Mouse (Mus musculus): ENCODE results near the gene Prdm16. TPM values are rescaled to one million over a fixed set of nuclear protein-coding genes. Genes with fewer than 3 reads are reported as not detected.

Prdm16 gene
- total and polyA plus RNA-seq, 3 experiments = not detected

- no peaks in the 10 kb centered on the region for H3K27me3 ChIP-seq (replicated peaks)
- no peak overlapping the region for H3K9ac ChIP-seq (ENCODE audit: insufficient read depth, low read depth)
- in situ Hi-C loops (cut with MboI; ENCODE audit: low pct_ligation_motif_present, low pct_unique_long_range_greater_than_20kb, low sequenced_read_pairs) = no loop called here
- dilution Hi-C loops (cut with MboI; ENCODE audit: extremely low pct_ligation_motif_present, extremely low pct_unique_long_range_greater_than_20kb, low sequenced_read_pairs) = no loop called here
- no peak overlapping the region for H3K27ac ChIP-seq (ENCODE audit: insufficient read depth, low read depth)
- H3K4me2 ChIP-seq (ENCODE audit: insufficient read depth, low read depth, poor library complexity, severe bottlenecking) = no peak overlapping the region
- H3K9me3 ChIP-seq (replicated peaks; ENCODE audit: low read length) = peaks cover 93% of the 10 kb centered on the region
- H3K4me1 ChIP-seq (ENCODE audit: control insufficient read depth in 1 of 2, insufficient read depth in 2 of 2) = no peaks in the 10 kb centered on the region
- no peak for TF ChIP-seq USF2 (conservative IDR thresholded peaks at IDR 0.05; ENCODE audit: low read depth, low read length)
- no peak for TF ChIP-seq TCF12 (IDR thresholded peaks at IDR 0.05; ENCODE audit: low read depth, low read length)
- no peak for TF ChIP-seq ETS1 (conservative IDR thresholded peaks at IDR 0.05; ENCODE audit: low read depth, low read length)
- TF ChIP-seq CHD1 (IDR thresholded peaks at IDR 0.05; ENCODE audit: low read depth, low read length) = no peak
- no peak for TF ChIP-seq CHD2 (IDR thresholded peaks at IDR 0.05; ENCODE audit: low read length)
- TF ChIP-seq NRF1 (IDR thresholded peaks at IDR 0.05; ENCODE audit: low read depth, low read length) = no peak
- no peak for TF ChIP-seq NELFE (IDR thresholded peaks at IDR 0.05; ENCODE audit: low read depth, low read length)
- TF ChIP-seq ZNF384 (IDR thresholded peaks at IDR 0.05; ENCODE audit: low read depth, low read length) = no peak
- TF ChIP-seq GABPA (IDR thresholded peaks at IDR 0.05; ENCODE audit: insufficient replicate concordance, low read depth, low read length) = no peak
- no peak for TF ChIP-seq TBP (conservative IDR thresholded peaks at IDR 0.05; ENCODE audit: low read depth, low read length)
- TF ChIP-seq MXI1 (IDR thresholded peaks at IDR 0.05; ENCODE audit: low read depth, low read length) = no peak
- no peak for TF ChIP-seq USF1 (IDR thresholded peaks at IDR 0.05; ENCODE audit: low read depth, low read length)
- TF ChIP-seq ELF1 (IDR thresholded peaks at IDR 0.05; ENCODE audit: low read depth, low read length) = no peak
- H3K4me3 ChIP-seq (replicated peaks in 1 of 3; ENCODE audit: low read depth in 2 of 3, low read length in 2 of 3, poor library complexity in 1 of 3) = no peak overlapping the region
- H3K36me3 ChIP-seq (replicated peaks in 1 of 2; ENCODE audit: control insufficient read depth in 1 of 2, insufficient read depth in 1 of 2, low read length in 1 of 2) = no peaks in the 10 kb centered on the region
- H3K79me2 ChIP-seq (replicated peaks; ENCODE audit: control insufficient read depth, extremely low read depth, insufficient read depth, poor library complexity, severe bottlenecking) = no peaks in the 10 kb centered on the region
- DNase-seq (ENCODE audit: extremely low read depth) = no peak
Observed at GRCm38 (mm10) chr4:154294262-154294731, 342.4 kb downstream of the Prdm16 start.

DNA sequence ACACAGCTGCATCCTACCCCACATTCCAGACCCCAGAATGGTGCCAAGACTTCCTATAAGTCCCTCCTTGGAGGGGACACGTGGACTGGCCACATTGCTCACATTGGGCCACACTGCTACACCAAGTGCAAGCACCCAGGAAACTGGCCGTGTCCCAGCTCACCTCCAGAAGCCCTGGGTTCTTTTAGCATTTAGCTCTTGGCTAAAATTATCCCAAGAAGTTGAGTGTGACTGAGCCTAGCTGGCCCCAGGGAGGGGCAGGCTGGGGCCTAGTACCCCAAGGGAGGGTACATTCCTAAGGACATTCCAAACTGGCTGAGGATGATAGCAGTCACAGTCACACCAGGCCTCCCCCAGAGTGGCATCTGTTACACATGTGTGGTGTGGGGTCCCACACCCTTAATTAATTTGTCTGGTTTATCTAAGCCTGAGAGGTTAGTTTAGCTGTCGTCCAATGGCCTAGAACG is 342.9 kb downstream of the Prdm16 start:
- no peak overlapping the region for H3K4me3 ChIP-seq (replicated peaks in 1 of 3; ENCODE audit: low read depth in 2 of 3, low read length in 2 of 3, poor library complexity in 1 of 3)
- no peak for TF ChIP-seq MYC (IDR thresholded peaks at IDR 0.05; ENCODE audit: low read depth, low read length)
- TF ChIP-seq NRF1 (IDR thresholded peaks at IDR 0.05; ENCODE audit: low read depth, low read length) = no peak
- no peak for TF ChIP-seq MAX (IDR thresholded peaks at IDR 0.05; ENCODE audit: low read length)
- no peak for TF ChIP-seq GABPA (IDR thresholded peaks at IDR 0.05; ENCODE audit: insufficient replicate concordance, low read depth, low read length)
- H3K36me3 ChIP-seq (replicated peaks in 1 of 2; ENCODE audit: control insufficient read depth in 1 of 2, insufficient read depth in 1 of 2, low read length in 1 of 2) = no peaks in the 10 kb centered on the region
- no peaks in the 10 kb centered on the region for H3K4me1 ChIP-seq (ENCODE audit: control insufficient read depth in 1 of 2, insufficient read depth in 2 of 2)
- in situ Hi-C loops (cut with MboI; ENCODE audit: low pct_ligation_motif_present, low pct_unique_long_range_greater_than_20kb, low sequenced_read_pairs) (no loop called here), dilution Hi-C loops (cut with MboI; ENCODE audit: extremely low pct_ligation_motif_present, extremely low pct_unique_long_range_greater_than_20kb, low sequenced_read_pairs) (no loop called here)
- no peak overlapping the region for H3K4me2 ChIP-seq (ENCODE audit: insufficient read depth, low read depth, poor library complexity, severe bottlenecking)
- peaks cover 93% of the 10 kb centered on the region for H3K9me3 ChIP-seq (replicated peaks; ENCODE audit: low read length)
- no peak overlapping the region for H3K27ac ChIP-seq (ENCODE audit: insufficient read depth, low read depth)
- H3K79me2 ChIP-seq (replicated peaks; ENCODE audit: control insufficient read depth, extremely low read depth, insufficient read depth, poor library complexity, severe bottlenecking) = no peaks in the 10 kb centered on the region
- no peaks in the 10 kb centered on the region for H3K27me3 ChIP-seq (replicated peaks)
- no peak overlapping the region for H3K9ac ChIP-seq (ENCODE audit: insufficient read depth, low read depth)
- no peak for DNase-seq (ENCODE audit: extremely low read depth)
